Mouse (Mus musculus): ENCODE measurements around the gene Arsb.

GRCm38 (mm10) chr13:93871681-93872080 lies 100.3 kb downstream of the Arsb start:
- TF ChIP-seq POLR2A (IDR thresholded peaks at IDR 0.05; ENCODE audit: low read depth, low read length) (no peak), CTCF (conservative IDR thresholded peaks at IDR 0.05; ENCODE audit: insufficient read depth, insufficient read length, low read depth, low read length) (no peak)

Data from kidney, adult 2 months (tissue).